Mouse (Mus musculus): ENCODE data around the gene Cd46. TPM values are rescaled to one million over a fixed set of nuclear protein-coding genes. Genes with fewer than 3 reads are reported as not detected.
A peak's percentile ranks its signal among the peaks of the same experiment; 100 is the strongest.

Gene Cd46
- polyA plus RNA-seq, 1 experiment from 2014 or later, result 0.36 TPM

GRCm38 (mm10) chr1:195114414-195114813 lies 22.4 kb upstream of the Cd46 start:
- Histone ChIP-seq H3K4me1 (ENCODE audit: insufficient read depth) (peaks cover 5% of the 10 kb centered on the region), H3K4me3 (ENCODE audit: low read depth, low read length) (no peak overlapping the region), H3K9me3 (ENCODE audit: low read length) (no peaks in the 10 kb centered on the region), H3K27ac (ENCODE audit: low read depth) (no peak overlapping the region), H3K9ac (replicated peaks) (no peak overlapping the region), H3K36me3 (replicated peaks; ENCODE audit: insufficient read depth, low read length) (peaks cover 51% of the 10 kb centered on the region), H3K27me3 (ENCODE audit: insufficient read depth, low read length) (no peaks in the 10 kb centered on the region), H3K4me2 (ENCODE audit: low read depth, low read length) (peak overlapping the region; percentile 41; the same call in 1 of the 2 replicates)
- TF ChIP-seq EP300 (IDR thresholded peaks at IDR 0.05; ENCODE audit: low read depth) (peak; percentile 52; the same call in 1 of the 2 replicates), CTCF (IDR thresholded peaks at IDR 0.05; ENCODE audit: low read depth) (no peak)
- WGBS (ENCODE audit: insufficient replicate concordance), result 59% methylated on average over 1 of the region's 1 CpGs
- no peak for DNase-seq
- peak; percentile 65 for ATAC-seq

- DNase-seq (no peak), ATAC-seq (peak; percentile 84)
- WGBS (ENCODE audit: insufficient replicate concordance), result 70% methylated on average over 4 of the region's 4 CpGs
- 0 out of 2 replicates have a peak overlapping the region, but pooled peaks have one; percentile 19 for H3K4me2 ChIP-seq (ENCODE audit: low read depth, low read length)
- H3K9ac ChIP-seq (replicated peaks), result no peak overlapping the region
- 0 out of 2 replicates have a peak overlapping the region, but pooled peaks have one; percentile 29 for H3K27ac ChIP-seq (ENCODE audit: low read depth)
- peaks cover 5% of the 10 kb centered on the region for H3K4me1 ChIP-seq (ENCODE audit: insufficient read depth)
- peaks cover 50% of the 10 kb centered on the region for H3K36me3 ChIP-seq (replicated peaks; ENCODE audit: insufficient read depth, low read length)
- no peaks in the 10 kb centered on the region for H3K27me3 ChIP-seq (ENCODE audit: insufficient read depth, low read length)
- H3K4me3 ChIP-seq (ENCODE audit: low read depth, low read length), result no peak overlapping the region
- no peaks in the 10 kb centered on the region for H3K9me3 ChIP-seq (ENCODE audit: low read length)
- no peak for TF ChIP-seq EP300 (IDR thresholded peaks at IDR 0.05; ENCODE audit: low read depth)
- TF ChIP-seq CTCF (IDR thresholded peaks at IDR 0.05; ENCODE audit: low read depth), result peak; percentile 44
Measured at GRCm38 (mm10) chr1:195113621-195114020, 21.6 kb upstream of the Cd46 start.

- DNase-seq (no peak), ATAC-seq (peak; percentile 64)
- Histone ChIP-seq H3K9me3 (ENCODE audit: low read length) (no peaks in the 10 kb centered on the region), H3K4me2 (ENCODE audit: low read depth, low read length) (no peak overlapping the region), H3K27me3 (ENCODE audit: insufficient read depth, low read length) (no peaks in the 10 kb centered on the region), H3K36me3 (replicated peaks; ENCODE audit: insufficient read depth, low read length) (peaks cover 17% of the 10 kb centered on the region), H3K27ac (ENCODE audit: low read depth) (no peak overlapping the region), H3K9ac (replicated peaks) (no peak overlapping the region), H3K4me3 (ENCODE audit: low read depth, low read length) (no peak overlapping the region), H3K4me1 (ENCODE audit: insufficient read depth) (peaks cover 5% of the 10 kb centered on the region; the same call in 1 of the 2 replicates)
- WGBS (ENCODE audit: insufficient replicate concordance), result 29% methylated on average over 4 of the region's 4 CpGs
- no peak for TF ChIP-seq CTCF (IDR thresholded peaks at IDR 0.05; ENCODE audit: low read depth)
Measured at GRCm38 (mm10) chr1:195100693-195101092, 8.6 kb upstream of the Cd46 start.

GRCm38 (mm10) chr1:195098004-195098403 lies 6.0 kb upstream of the Cd46 start:
- Histone ChIP-seq H3K36me3 (replicated peaks; ENCODE audit: insufficient read depth, low read length) (peaks cover 6% of the 10 kb centered on the region), H3K27me3 (ENCODE audit: insufficient read depth, low read length) (no peaks in the 10 kb centered on the region), H3K9me3 (ENCODE audit: low read length) (no peaks in the 10 kb centered on the region), H3K4me2 (ENCODE audit: low read depth, low read length) (no peak overlapping the region), H3K27ac (ENCODE audit: low read depth) (no peak overlapping the region), H3K9ac (replicated peaks) (no peak overlapping the region), H3K4me1 (ENCODE audit: insufficient read depth) (peaks cover 6% of the 10 kb centered on the region), H3K4me3 (ENCODE audit: low read depth, low read length) (no peak overlapping the region)
- WGBS (ENCODE audit: insufficient replicate concordance), result 97% methylated on average over 1 of the region's 1 CpGs
- no peak for DNase-seq
- no peak for ATAC-seq
- TF ChIP-seq EP300 (IDR thresholded peaks at IDR 0.05; ENCODE audit: low read depth) (no peak), CTCF (IDR thresholded peaks at IDR 0.05; ENCODE audit: low read depth) (no peak)

- WGBS (ENCODE audit: insufficient replicate concordance), result 16% methylated on average over 11 of the region's 11 CpGs
- peaks cover 16% of the 10 kb centered on the region for H3K4me1 ChIP-seq (ENCODE audit: insufficient read depth)
Measured at GRCm38 (mm10) chr1:195091699-195092219, 290 bp downstream of the Cd46 start.

GRCm38 (mm10) chr1:195082142-195082541 lies 9.9 kb downstream of the Cd46 start:
- Histone ChIP-seq H3K9ac (replicated peaks) (no peak overlapping the region), H3K27me3 (ENCODE audit: insufficient read depth, low read length) (no peaks in the 10 kb centered on the region), H3K4me3 (ENCODE audit: low read depth, low read length) (no peak overlapping the region), H3K36me3 (replicated peaks; ENCODE audit: insufficient read depth, low read length) (no peaks in the 10 kb centered on the region), H3K4me2 (ENCODE audit: low read depth, low read length) (no peak overlapping the region), H3K4me1 (ENCODE audit: insufficient read depth) (no peaks in the 10 kb centered on the region), H3K9me3 (ENCODE audit: low read length) (no peaks in the 10 kb centered on the region), H3K27ac (ENCODE audit: low read depth) (no peak overlapping the region)
- ATAC-seq (no peak), DNase-seq (no peak)
- TF ChIP-seq EP300 (IDR thresholded peaks at IDR 0.05; ENCODE audit: low read depth), result no peak
- TF ChIP-seq CTCF (IDR thresholded peaks at IDR 0.05; ENCODE audit: low read depth), result no peak

More at GRCm38 (mm10) chr1:195091699-195092219, 290 bp downstream of the Cd46 start:
- Histone ChIP-seq H3K27ac (ENCODE audit: low read depth) (peak overlapping the region; percentile 91), H3K36me3 (replicated peaks; ENCODE audit: insufficient read depth, low read length) (no peaks in the 10 kb centered on the region), H3K4me2 (ENCODE audit: low read depth, low read length) (peak overlapping the region; percentile 84), H3K9ac (replicated peaks) (peak overlapping the region; percentile 75), H3K9me3 (ENCODE audit: low read length) (no peaks in the 10 kb centered on the region), H3K4me3 (ENCODE audit: low read depth, low read length) (peak overlapping the region; percentile 64), H3K27me3 (ENCODE audit: insufficient read depth, low read length) (no peaks in the 10 kb centered on the region)
- DNase-seq, result no peak
- ATAC-seq, result peak; percentile 98
- TF ChIP-seq EP300 (IDR thresholded peaks at IDR 0.05; ENCODE audit: low read depth) (peak; percentile 55; the same call in 1 of the 2 replicates), CTCF (IDR thresholded peaks at IDR 0.05; ENCODE audit: low read depth) (no peak)

All from liver, postnatal 0 days (tissue).